Comparison of ENCODE assay signal across 5 mouse cellular contexts in genomic region chr16:32926629-32927028, GRCm38 (mm10). TPM values are rescaled to one million over a fixed set of nuclear protein-coding genes. Genes with fewer than 3 reads are reported as not detected.
A peak's percentile ranks its signal among the peaks of the same experiment; 100 is the strongest.
DNase-seq lines count a peak whose midpoint lies in the region; ATAC-seq and TF ChIP-seq lines count a peak whose summit lies in the region.
"Not testable (repeated sequence)": the region's sequence is repeated elsewhere in the genome, so short reads cannot be mapped to it uniquely, and the experiment has no call there.

No protein-coding gene starts in this region.

- not testable (repeated sequence) for H3K27me3 ChIP-seq in testis, adult 2 months (ENCODE audit: control insufficient read depth, insufficient read depth, low read length)

- ATAC-seq in frontal cortex, adult (ENCODE audit: low TSS enrichment), result peak; percentile 64; the same call in 1 of the 2 replicates

- H3K4me3 ChIP-seq in testis, adult 2 months (ENCODE audit: control insufficient read depth, low read depth, low read length), result peak overlapping the region; percentile 65; the same call in 1 of the 2 replicates

- TF ChIP-seq POLR2A in testis, adult 2 months (IDR thresholded peaks at IDR 0.05; ENCODE audit: control insufficient read depth, low read depth, low read length), result not testable (repeated sequence)

- not testable (repeated sequence) for H3K4me1 ChIP-seq in testis, adult 2 months (ENCODE audit: control insufficient read depth, insufficient read depth, low read length)

- peak; percentile 9 for DNase-seq in NIH3T3 (ENCODE audit: low read depth)
- peak; percentile 14 for DNase-seq in gastrocnemius, postnatal 25 days
- peak; percentile 20 for DNase-seq in layer of hippocampus, adult 9-11 months

- H3K27ac ChIP-seq in testis, adult 2 months (ENCODE audit: control insufficient read depth, insufficient read depth, low read depth, low read length), result not testable (repeated sequence)

- H3K36me3 ChIP-seq in testis, adult 2 months (ENCODE audit: control insufficient read depth, insufficient read depth, low read length), result not testable (repeated sequence)

- not testable (repeated sequence) for TF ChIP-seq CTCF in testis, adult 2 months (IDR thresholded peaks at IDR 0.05; ENCODE audit: control insufficient read depth, insufficient read depth, insufficient replicate concordance, low read depth, low read length)

RNA-seq across cellular contexts. Expression of gene Lrch3, which starts 12.7 kb away (rescaled TPM):
- 10 to 100 TPM; 13.7 to 15.4 TPM for total RNA-seq in gastrocnemius, postnatal 25 days (2021)
- polyA plus RNA-seq in testis, adult 2 months (2012; rRNA removed), result 14.2 and 15.4 TPM in 2 replicates

RNA-seq across cellular contexts. Expression of gene Rubcn, which starts 49.1 kb away (rescaled TPM):
- total RNA-seq in gastrocnemius, postnatal 25 days (2021), result 10 to 100 TPM; 24.3 to 26.7 TPM
- polyA plus RNA-seq in testis, adult 2 months (2012; rRNA removed), result 77.3 and 84.7 TPM in 2 replicates

RNA-seq across cellular contexts. Expression of gene Fyttd1, which starts 49.3 kb away (rescaled TPM):
- 10 to 100 TPM; 79.8 to 85.6 TPM for total RNA-seq in gastrocnemius, postnatal 25 days (2021)
- polyA plus RNA-seq in testis, adult 2 months (2012; rRNA removed), result 35.8 and 45.3 TPM in 2 replicates
